Mouse (Mus musculus) layer of hippocampus, postnatal 10 days (tissue): Measurements from ENCODE around the gene Kera. TPM values are rescaled to one million over a fixed set of nuclear protein-coding genes. Genes with fewer than 3 reads are reported as not detected.

Experiments
- total RNA-seq, 2 experiments: library from RNA; stranded (reverse); gene quantifications; 2 replicates each; pipeline ENCODE4 v1.2.3; 2021

Gene Kera
- total RNA-seq, 2 experiments from 2014 or later, result 2.1 to 3.4 TPM

Other genes starting within 250 kb of the Kera start
- gene Dcn, start 127.3 kb upstream of the Kera start, total RNA-seq, result 10 to 100 TPM; 59.3 to 64.2 TPM
- 1 to 10 TPM; 3.9 to 4.2 TPM for gene Lum, start 41.8 kb upstream of the Kera start, total RNA-seq
- under 1 TPM; 0.23 to 0.31 TPM for gene Epyc, start 37.2 kb downstream of the Kera start, total RNA-seq
- gene Ccer1, start 86.2 kb downstream of the Kera start, total RNA-seq, result not detected
- gene C030005K15Rik, start 119.9 kb downstream of the Kera start, total RNA-seq, result under 1 TPM in 1 of 2 experiments, not detected in 1; 0.32 TPM